Mouse (Mus musculus): Measurements from ENCODE around the gene Tpd52l2.

GRCm38 (mm10) chr2:181522811-181523210, 25.9 kb downstream of the Tpd52l2 start:
- TF ChIP-seq POLR2AphosphoS2 (IDR thresholded peaks at IDR 0.05; ENCODE audit: insufficient read length, low read depth) (no peak), MYOG (IDR thresholded peaks at IDR 0.05; ENCODE audit: control insufficient read depth in 1 of 3, insufficient read depth in 1 of 3, insufficient read length in 2 of 3, low read depth in 2 of 3) (no peak), POLR2A (IDR thresholded peaks at IDR 0.05; ENCODE audit: insufficient read length, low read depth) (no peak), E2F4 (IDR thresholded peaks at IDR 0.05; ENCODE audit: insufficient read depth) (no peak), USF1 (IDR thresholded peaks at IDR 0.05; ENCODE audit: low read depth) (no peak), TCF12 (IDR thresholded peaks at IDR 0.05; ENCODE audit: insufficient read depth, poor library complexity, severe bottlenecking) (no peak), SRF (IDR thresholded peaks at IDR 0.05; ENCODE audit: control insufficient read depth, insufficient read length, low read depth) (no peak), CEBPB (IDR thresholded peaks at IDR 0.05; ENCODE audit: insufficient read depth, poor library complexity, severe bottlenecking) (no peak), MYOD1 (IDR thresholded peaks at IDR 0.05; ENCODE audit: control insufficient read depth in 1 of 3, insufficient read length in 2 of 3, low read depth in 2 of 3) (no peak)

Data from myocyte (in vitro differentiated cells).